Mouse (Mus musculus) forebrain, postnatal 0 days (tissue): Measurements from ENCODE around the gene Entpd3. TPM values are rescaled to one million over a fixed set of nuclear protein-coding genes. Genes with fewer than 3 reads are reported as not detected.

Experiments used
- ATAC-seq: fragments of 200-750 bp; cut with Nextera tagmentation; 2 replicates; pipeline ENCODE4 v1.8.0; 2017; ENCODE audit warnings: mild to moderate bottlenecking, moderate library complexity
- DNase-seq: peaks from one replicate; pipeline ENCODE4 v3.0.0-alpha.2; 2015
- H3K27ac ChIP-seq: fragments of 300-500 bp; sonication (generic); 2 replicates; pipeline ENCODE4 v1.5.1; 2014; ENCODE audit warnings: low read depth, mild to moderate bottlenecking, antibody characterized with exemption, low read length, moderate library complexity, mixed read lengths
- H3K27me3 ChIP-seq: fragments of 300-500 bp; sonication (generic); 2 replicates; pipeline ENCODE4 v1.6.1; 2014; ENCODE audit warnings: mild to moderate bottlenecking, low read length, mixed read lengths; ENCODE audit not compliant: insufficient read depth
- H3K36me3 ChIP-seq: fragments of 300-500 bp; sonication (generic); 2 replicates; pipeline ENCODE4 v1.6.1; 2014; ENCODE audit warnings: mild to moderate bottlenecking, moderate library complexity; ENCODE audit not compliant: insufficient read depth
- H3K4me1 ChIP-seq: fragments of 300-500 bp; sonication (generic); 2 replicates; pipeline ENCODE4 v1.6.1; 2014; ENCODE audit warnings: antibody characterized with exemption; ENCODE audit not compliant: insufficient read depth
- H3K4me2 ChIP-seq: fragments of 300-500 bp; sonication (generic); 2 replicates; pipeline ENCODE4 v1.6.1; 2014; ENCODE audit warnings: low read depth, mild to moderate bottlenecking, moderate library complexity
- H3K4me3 ChIP-seq: fragments of 300-500 bp; sonication (generic); 2 replicates; pipeline ENCODE4 v1.5.1; 2014; ENCODE audit warnings: low read depth, low read length, mixed read lengths
- H3K9ac ChIP-seq: fragments of 300-500 bp; sonication (generic); 2 replicates; pipeline ENCODE4 v1.6.1; 2014; ENCODE audit warnings: mild to moderate bottlenecking
- H3K9me3 ChIP-seq: fragments of 300-500 bp; sonication (generic); 2 replicates; pipeline ENCODE4 v1.6.1; 2016; ENCODE audit warnings: low read length
- CTCF ChIP-seq: sonication (generic); IDR thresholded peaks from 2 replicates; pipeline ENCODE4 v1.5.1; 2016; ENCODE audit warnings: antibody characterized with exemption, control low read depth, low read depth
- WGBS: fragments of 180-500 bp; shearing (Covaris S2); extraction: QIAGEN DNeasy Blood & Tissue Kit; methylation state at CpG from one replicate; pipeline ENCODE4 v1.1.7; 2014; 5-methylcytosine and 5-hydroxymethylcytosine counted together
- polyA plus RNA-seq: library from polyadenylated mRNA; unstranded; fragments of >200 nt; fragmentation: Nextera tagmentation; extraction: Ambion mirVana; gene quantifications from 2 replicates; pipeline ENCODE4 v1.2.1, GENCODE M21; 2015
- total RNA-seq: library from RNA; depleted of rRNA; stranded (reverse); fragments of >200 nt; gene quantifications from 2 replicates; pipeline ENCODE4 v1.2.3, GENCODE M21; 2014

The Entpd3 gene
- total and polyA plus RNA-seq, 2 experiments from 2014 or later = 3.6 to 3.7 TPM

DNA sequence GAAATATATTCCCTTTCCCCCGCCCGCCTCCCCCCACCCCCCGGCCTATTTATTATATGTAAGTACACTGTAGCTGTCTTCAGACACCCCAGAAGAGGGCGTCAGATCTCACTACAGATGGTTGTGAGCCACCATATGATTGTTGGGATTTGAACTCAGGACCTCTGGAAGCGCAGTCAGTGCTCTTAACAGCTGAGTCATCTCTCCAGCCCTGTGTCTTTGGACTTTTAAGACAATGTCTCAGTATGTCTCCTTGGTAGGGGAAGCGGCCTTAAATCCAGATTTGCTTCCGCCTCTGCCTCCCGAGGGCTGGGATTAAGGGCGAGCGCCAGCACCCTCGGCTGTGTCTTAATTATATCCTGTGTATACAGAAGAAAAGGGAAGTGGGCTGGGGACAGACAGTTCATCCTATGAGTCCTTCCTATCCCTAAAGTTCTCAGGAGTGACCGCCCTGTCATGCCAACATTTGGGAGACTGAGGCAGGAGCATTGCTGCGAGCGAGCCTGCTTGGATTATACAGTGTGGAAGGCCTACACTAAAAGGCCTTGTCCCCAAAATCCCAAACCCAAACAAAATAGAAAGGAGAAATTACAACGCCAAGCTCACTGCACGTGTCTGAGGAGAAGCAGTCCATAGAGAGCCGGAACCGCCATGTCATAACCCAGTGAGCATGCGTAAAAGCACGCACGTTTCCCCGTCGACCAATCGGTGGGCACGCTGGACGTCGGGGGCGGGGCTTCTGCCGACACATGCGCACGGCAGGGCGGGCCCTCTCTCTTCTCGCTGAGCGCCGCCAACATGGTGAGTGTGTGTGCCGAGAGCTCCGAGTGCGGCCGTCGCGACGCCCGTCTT lies 31.3 kb downstream of the Entpd3 start, which contains the start of gene Rpl14:
Rpl14 (plus strand) TSS at position 704 of the 852 bp plus-strand sequence.
- TF ChIP-seq CTCF = no peak
- peak within 1 kb of the TSS; percentile 86 for H3K4me2 ChIP-seq
- 0 out of 2 replicates have a peak, but pooled peaks cover 8% of the 10 kb centered on the region for H3K4me1 ChIP-seq
- no peaks in the 10 kb centered on the region for H3K27me3 ChIP-seq
- peak within 1 kb of the TSS; percentile 87 for H3K9ac ChIP-seq
- peak; percentile 99 for ATAC-seq
- H3K9me3 ChIP-seq = no peaks in the 10 kb centered on the region
- 8% methylated on average over 43 of the region's 43 CpGs for WGBS
- peaks cover 34% of the 10 kb centered on the region for H3K36me3 ChIP-seq
- peak; percentile 98 for DNase-seq
- peak within 1 kb of the TSS; percentile 88 for H3K27ac ChIP-seq
- peak within 1 kb of the TSS; percentile 87 for H3K4me3 ChIP-seq

DNA sequence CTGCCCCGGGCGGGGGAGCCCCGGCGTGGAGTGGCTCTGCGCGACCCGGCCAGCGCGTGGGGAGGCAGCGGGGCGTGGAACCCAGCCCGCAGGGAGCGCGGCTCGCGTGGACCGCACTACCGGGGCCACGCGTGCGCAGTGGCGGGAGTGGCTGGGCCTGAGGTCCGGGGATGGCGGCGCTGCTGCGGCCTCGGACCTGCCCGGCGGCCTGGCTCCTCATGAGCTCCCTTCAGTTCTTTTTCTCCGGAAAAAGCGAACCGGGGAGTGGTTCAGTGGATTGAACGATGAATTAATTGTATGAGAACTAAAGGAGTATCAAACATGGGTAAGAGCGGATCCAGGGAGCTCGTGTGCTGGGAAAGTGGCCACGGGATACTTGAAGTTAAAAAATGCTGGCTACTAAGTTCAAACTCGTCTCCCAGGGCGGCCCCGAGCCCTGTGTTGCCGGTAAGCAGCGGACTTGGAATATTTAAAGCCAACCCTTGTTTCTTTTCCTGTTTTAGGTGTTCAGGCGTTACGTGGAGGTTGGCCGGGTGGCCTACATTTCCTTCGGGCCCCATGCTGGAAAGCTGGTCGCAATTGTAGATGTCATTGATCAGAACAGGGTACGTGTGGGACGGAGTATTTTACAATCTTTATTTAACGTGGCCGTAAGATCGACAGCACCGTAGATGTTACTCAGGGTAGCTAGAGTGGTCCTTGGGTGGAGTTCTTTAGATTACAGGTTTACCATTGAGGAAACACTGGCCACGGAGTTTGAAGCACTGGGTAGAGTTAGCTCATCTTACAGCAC lies 32.2 kb downstream of the Entpd3 start:
- no peak for DNase-seq
- Histone ChIP-seq H3K9me3 (no peaks in the 10 kb centered on the region), H3K4me3 (peak overlapping the region; percentile 87), H3K9ac (peak overlapping the region; percentile 87), H3K4me1 (0 out of 2 replicates have a peak, but pooled peaks cover 8% of the 10 kb centered on the region), H3K27ac (peak overlapping the region; percentile 88), H3K36me3 (peaks cover 34% of the 10 kb centered on the region), H3K27me3 (no peaks in the 10 kb centered on the region), H3K4me2 (peak overlapping the region; percentile 86)
- WGBS = 2% methylated on average over 53 of the region's 53 CpGs
- TF ChIP-seq CTCF = no peak
- ATAC-seq = peak; percentile 74

DNA sequence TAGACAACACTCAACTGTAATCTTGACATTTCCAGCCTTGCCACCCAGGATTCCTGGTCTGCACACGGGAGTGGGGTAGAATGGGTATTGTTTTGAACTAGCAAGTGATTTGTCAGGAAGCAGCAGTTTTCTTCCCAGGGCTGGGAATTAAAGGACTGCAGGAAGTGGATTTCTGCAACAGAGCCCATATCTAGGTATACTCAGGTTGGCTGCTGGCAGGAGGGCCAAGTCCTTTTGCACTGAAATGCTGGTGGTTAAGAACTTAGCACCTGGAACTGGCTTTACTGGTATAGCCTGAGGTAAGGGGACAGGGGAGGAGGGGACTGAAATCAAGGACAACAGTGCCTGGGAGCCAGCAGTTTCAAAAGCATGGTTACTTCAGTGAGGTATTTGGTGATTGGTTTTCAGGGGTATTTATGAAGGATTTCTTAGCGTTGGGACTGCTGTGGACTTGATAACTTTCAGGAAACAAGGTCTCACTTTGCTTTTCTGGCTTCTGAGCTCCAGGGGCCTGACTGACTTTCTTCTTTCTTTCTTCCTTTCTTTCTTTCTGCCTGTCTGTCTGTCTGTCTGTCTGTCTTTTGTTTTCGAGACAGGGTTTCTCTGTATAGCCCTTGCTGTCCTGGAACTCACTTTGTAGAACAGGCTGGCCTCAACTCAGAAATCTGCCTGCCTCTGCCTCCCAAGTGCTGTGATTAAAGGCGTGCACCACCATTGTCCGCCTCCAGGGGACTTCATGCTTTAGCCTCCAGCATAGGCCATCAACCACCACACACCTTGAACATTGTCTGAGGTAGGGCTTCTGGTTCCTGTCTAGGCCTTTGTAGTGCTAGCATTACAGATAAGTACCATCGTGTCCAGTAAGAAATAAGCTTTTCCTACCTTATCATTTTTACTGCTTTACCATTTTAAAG lies 36.4 kb downstream of the Entpd3 start:
- TF ChIP-seq CTCF = peak; percentile 42
- ATAC-seq (no peak), DNase-seq (no peak)
- Histone ChIP-seq H3K4me2 (no peak overlapping the region), H3K27me3 (no peaks in the 10 kb centered on the region), H3K9me3 (no peaks in the 10 kb centered on the region), H3K4me1 (peaks cover 4% of the 10 kb centered on the region; the same call in 1 of the 2 replicates), H3K36me3 (peaks cover 34% of the 10 kb centered on the region), H3K4me3 (no peak overlapping the region), H3K27ac (no peak overlapping the region), H3K9ac (no peak overlapping the region)
- 61% methylated on average over 6 of the region's 6 CpGs for WGBS

DNA sequence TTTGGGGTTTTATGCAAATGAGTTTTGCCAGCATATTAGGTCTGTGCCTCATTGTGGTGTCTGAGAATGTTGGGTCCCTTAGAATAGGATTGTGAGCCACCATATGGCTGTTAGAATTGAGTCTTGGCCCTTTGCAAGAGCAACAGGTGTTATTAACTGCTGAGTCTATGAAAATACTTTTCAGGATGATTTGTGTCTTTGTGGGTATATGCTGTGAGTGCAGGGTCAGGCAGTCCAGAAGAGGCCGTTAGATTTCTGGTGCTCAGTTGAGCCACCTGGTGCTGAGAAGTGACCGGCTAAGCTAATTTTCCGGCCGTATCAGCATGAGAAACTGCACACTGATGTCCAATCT lies 37.0 kb downstream of the Entpd3 start:
- H3K36me3 ChIP-seq = peaks cover 34% of the 10 kb centered on the region
- H3K9ac ChIP-seq = 0 out of 2 replicates have a peak overlapping the region, but pooled peaks have one; percentile 79
- no peak for DNase-seq
- H3K4me1 ChIP-seq = peaks cover 4% of the 10 kb centered on the region; the same call in 1 of the 2 replicates
- 9% methylated on average over 4 of the region's 4 CpGs for WGBS
- H3K27ac ChIP-seq = 0 out of 2 replicates have a peak overlapping the region, but pooled peaks have one; percentile 16
- H3K9me3 ChIP-seq = no peaks in the 10 kb centered on the region
- TF ChIP-seq CTCF = no peak
- peak overlapping the region; percentile 91 for H3K4me2 ChIP-seq
- peak overlapping the region; percentile 66 for H3K4me3 ChIP-seq
- no peaks in the 10 kb centered on the region for H3K27me3 ChIP-seq
- 0 out of 2 replicates have a peak, but pooled peaks have one; percentile 2 for ATAC-seq

DNA sequence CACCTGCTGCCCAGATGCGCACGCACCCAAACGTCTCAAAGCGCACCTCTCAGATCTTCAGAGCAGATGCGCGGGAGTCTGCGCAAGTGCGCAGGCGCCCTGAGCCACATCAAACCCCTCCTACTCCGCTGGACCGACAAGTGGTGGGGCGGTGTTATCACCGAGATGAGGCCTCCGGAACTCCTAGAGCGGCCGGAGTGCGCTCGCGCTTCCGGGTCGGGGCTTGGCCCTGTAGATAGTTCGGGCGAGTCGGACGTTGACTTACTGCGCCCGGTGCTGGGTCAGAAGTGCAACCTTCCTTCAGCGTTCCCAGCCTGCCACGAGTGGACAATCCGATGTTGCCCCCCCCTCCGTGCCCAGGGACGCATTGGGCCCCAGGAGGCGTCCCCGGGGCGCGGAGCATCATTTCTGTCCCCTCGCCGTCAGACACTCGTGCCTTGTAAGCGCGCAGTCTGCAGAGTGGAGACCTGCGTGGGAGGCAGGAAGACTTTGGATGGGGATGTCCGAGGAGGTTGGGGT lies 37.6 kb downstream of the Entpd3 start:
- peaks cover 34% of the 10 kb centered on the region for H3K36me3 ChIP-seq
- peak; percentile 36 for TF ChIP-seq CTCF
- DNase-seq (peak; percentile 96), ATAC-seq (peak; percentile 97)
- peak overlapping the region; percentile 79 for H3K9ac ChIP-seq
- H3K27ac ChIP-seq = peak overlapping the region; percentile 60
- no peaks in the 10 kb centered on the region for H3K27me3 ChIP-seq
- H3K4me3 ChIP-seq = peak overlapping the region; percentile 66
- H3K9me3 ChIP-seq = no peaks in the 10 kb centered on the region
- H3K4me2 ChIP-seq = peak overlapping the region; percentile 91
- peaks cover 4% of the 10 kb centered on the region; the same call in 1 of the 2 replicates for H3K4me1 ChIP-seq
- WGBS = 1% methylated on average over 43 of the region's 43 CpGs
